In the genomic region with DNA sequence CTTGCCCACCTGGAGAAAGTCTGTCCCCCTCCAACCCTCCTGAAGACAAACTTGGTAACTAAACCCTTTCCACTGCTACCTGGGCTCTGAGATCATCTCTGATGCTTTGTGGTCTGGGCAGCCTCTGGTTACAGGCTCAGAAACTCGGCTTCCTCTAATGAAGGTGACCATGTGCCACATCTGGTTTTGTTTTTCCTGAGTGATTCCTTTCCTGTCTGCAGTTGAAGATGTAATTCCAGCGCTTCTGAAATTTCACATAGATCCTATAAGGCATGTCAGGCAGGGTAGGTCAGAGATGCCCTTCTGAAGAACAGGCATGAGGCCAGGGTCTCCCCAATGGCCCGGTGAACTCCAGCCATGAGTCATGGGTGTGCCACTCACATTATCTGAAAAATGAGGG, we compare ENCODE assay signal across 20 mouse cellular contexts. TPM values are rescaled to one million over a fixed set of nuclear protein-coding genes. Genes with fewer than 3 reads are reported as not detected.
DNase-seq lines count a peak whose midpoint lies in the region; ATAC-seq and TF ChIP-seq lines count a peak whose summit lies in the region.
"Had no signal": no experiment of that assay in that cellular context is flagged by ENCODE, and none has a peak within 500 bp of the region (broad histone marks: within the 10 kb centered on the region; RNA-seq: fewer than 3 reads in every experiment).

No protein-coding gene starts in this region.

- TF ChIP-seq EP300 in CH12.LX (IDR thresholded peaks at IDR 0.05; ENCODE audit: low read length): no peak

- in situ Hi-C loops in CH12.LX (cut with MboI; ENCODE audit: low pct_ligation_motif_present, low pct_unique_long_range_greater_than_20kb, low sequenced_read_pairs): no loop called here

- H3K27ac ChIP-seq in forebrain, embryonic 10.5 days: peak overlapping the region; percentile 16; the same call in 1 of the 2 replicates
- no peak overlapping the region for H3K27ac ChIP-seq in forebrain, postnatal 0 days (ENCODE audit: low read depth, low read length)
- H3K27ac ChIP-seq in CH12.LX (ENCODE audit: insufficient read depth, low read depth): no peak overlapping the region
- H3K27ac ChIP-seq: embryonic facial prominence, embryonic 12.5 days; forebrain, embryonic 13.5 days; heart, embryonic 13.5 days; hindbrain, embryonic 15.5 days had no signal

- H3K4me3 ChIP-seq in forebrain, embryonic 10.5 days: no peak overlapping the region
- no peak overlapping the region for H3K4me3 ChIP-seq in forebrain, postnatal 0 days (ENCODE audit: low read depth, low read length)
- H3K4me3 ChIP-seq in CH12.LX (replicated peaks in 1 of 3; ENCODE audit: low read depth in 2 of 3, low read length in 2 of 3, poor library complexity in 1 of 3): no peak overlapping the region
- H3K4me3 ChIP-seq: embryonic facial prominence, embryonic 12.5 days; forebrain, embryonic 13.5 days; heart, embryonic 13.5 days; hindbrain, embryonic 15.5 days had no signal

- H3K9ac ChIP-seq in forebrain, postnatal 0 days: no peak overlapping the region
- H3K9ac ChIP-seq in CH12.LX (ENCODE audit: insufficient read depth, low read depth): no peak overlapping the region
- H3K9ac ChIP-seq: embryonic facial prominence, embryonic 12.5 days; forebrain, embryonic 13.5 days; heart, embryonic 13.5 days; hindbrain, embryonic 15.5 days had no signal

- no peak overlapping the region for H3K4me2 ChIP-seq in forebrain, postnatal 0 days (ENCODE audit: low read depth)
- H3K4me2 ChIP-seq in CH12.LX (ENCODE audit: insufficient read depth, low read depth, poor library complexity, severe bottlenecking): no peak overlapping the region
- H3K4me2 ChIP-seq: embryonic facial prominence, embryonic 12.5 days; forebrain, embryonic 13.5 days; heart, embryonic 13.5 days; hindbrain, embryonic 15.5 days had no signal

- TF ChIP-seq RAD21 in CH12.LX (IDR thresholded peaks at IDR 0.05; ENCODE audit: low read depth, low read length): no peak

- peaks cover 13% of the 10 kb centered on the region for H3K36me3 ChIP-seq in forebrain, embryonic 10.5 days (replicated peaks)
- H3K36me3 ChIP-seq in forebrain, postnatal 0 days (ENCODE audit: insufficient read depth): no peaks in the 10 kb centered on the region
- H3K36me3 ChIP-seq in CH12.LX (replicated peaks in 1 of 2; ENCODE audit: control insufficient read depth in 1 of 2, insufficient read depth in 1 of 2, low read length in 1 of 2): peaks cover 5 to 16% of the 10 kb centered on the region in 2 experiments
- H3K36me3 ChIP-seq: embryonic facial prominence, embryonic 12.5 days had no signal

- dilution Hi-C loops in CH12.LX (cut with MboI; ENCODE audit: extremely low pct_ligation_motif_present, extremely low pct_unique_long_range_greater_than_20kb, low sequenced_read_pairs): no loop called here

- H3K79me2 ChIP-seq in CH12.LX (replicated peaks; ENCODE audit: control insufficient read depth, extremely low read depth, insufficient read depth, poor library complexity, severe bottlenecking): no peaks in the 10 kb centered on the region

- no peaks in the 10 kb centered on the region for H3K9me3 ChIP-seq in forebrain, embryonic 10.5 days
- H3K9me3 ChIP-seq in forebrain, postnatal 0 days (ENCODE audit: low read length): no peaks in the 10 kb centered on the region
- no peaks in the 10 kb centered on the region for H3K9me3 ChIP-seq in CH12.LX (replicated peaks; ENCODE audit: low read length)
- H3K9me3 ChIP-seq: embryonic facial prominence, embryonic 12.5 days; forebrain, embryonic 13.5 days; heart, embryonic 13.5 days; hindbrain, embryonic 15.5 days had no signal

- ATAC-seq in forebrain, postnatal 0 days: no peak
- ATAC-seq: CD4-positive, CD25-positive, alpha-beta regulatory T cell, adult 4 months; forebrain, embryonic 13.5 days had no signal

- WGBS in forebrain, embryonic 10.5 days: 69% methylated on average over 3 of the region's 3 CpGs
- 82% methylated on average over 3 of the region's 3 CpGs for WGBS in forebrain, postnatal 0 days

- H3K4me1 ChIP-seq in forebrain, embryonic 10.5 days: peaks cover 5% of the 10 kb centered on the region; the same call in 1 of the 2 replicates
- no peaks in the 10 kb centered on the region for H3K4me1 ChIP-seq in forebrain, postnatal 0 days (ENCODE audit: insufficient read depth)
- H3K4me1 ChIP-seq in CH12.LX (ENCODE audit: control insufficient read depth in 1 of 2, insufficient read depth in 2 of 2): peaks cover 27 to 40% of the 10 kb centered on the region in 2 experiments
- H3K4me1 ChIP-seq: forebrain, embryonic 13.5 days; heart, embryonic 13.5 days; hindbrain, embryonic 15.5 days had no signal

- H3K27me3 ChIP-seq in forebrain, embryonic 10.5 days (ENCODE audit: poor library complexity, severe bottlenecking): no peaks in the 10 kb centered on the region
- no peaks in the 10 kb centered on the region for H3K27me3 ChIP-seq in forebrain, postnatal 0 days (ENCODE audit: insufficient read depth, low read length)
- no peaks in the 10 kb centered on the region for H3K27me3 ChIP-seq in CH12.LX (replicated peaks)
- H3K27me3 ChIP-seq: embryonic facial prominence, embryonic 12.5 days; forebrain, embryonic 13.5 days; hindbrain, embryonic 15.5 days had no signal

- no peak for TF ChIP-seq CTCF in forebrain, postnatal 0 days (IDR thresholded peaks at IDR 0.05; ENCODE audit: low read depth)
- TF ChIP-seq CTCF in CH12.LX (conservative IDR thresholded peaks at IDR 0.05 in 1 of 2, IDR thresholded peaks at IDR 0.05 in 1 of 2; ENCODE audit: low read depth in 2 of 2, low read length in 2 of 2): no peak

- no peak for TF ChIP-seq POLR2A in CH12.LX (IDR thresholded peaks at IDR 0.05; ENCODE audit: low read depth, low read length)

- no peak for DNase-seq in forebrain, embryonic 10.5 days (ENCODE audit: extremely low spot score, low spot score)
- DNase-seq in forebrain, postnatal 0 days: no peak
- DNase-seq in 3T3-L1 (ENCODE audit: low read depth, low spot score) (peak; percentile 62), CH12.LX (ENCODE audit: extremely low read depth) (no peak)
- DNase-seq in forelimb bud, embryonic 11.5 days (ENCODE audit: low read depth, low spot score): peak; percentile 38
- no peak for DNase-seq in kidney, postnatal 10 days
- DNase-seq in cerebellum, adult 8-10 months: no peak
- DNase-seq in thymus, postnatal 10 days (ENCODE audit: low spot score in 2 of 2): no peak
- DNase-seq: adrenal gland, postnatal 10 days; cerebellum, adult 11-12 months; cerebellum, adult 9-11 months; gastrocnemius, postnatal 10 days; heart, adult 18-20 months; heart, postnatal 36 days; kidney, adult 8-10 months had no signal

TF ChIP-seq in CH12.LX, 34 proteins besides CTCF, POLR2A, EP300 and RAD21:
- peak; percentile 20; the same call in 1 of the 2 replicates for TF ChIP-seq MXI1 (IDR thresholded peaks at IDR 0.05; ENCODE audit: low read depth, low read length)
- TF ChIP-seq HCFC1 (IDR thresholded peaks at IDR 0.05; ENCODE audit: low read depth, low read length): no peak

RNA-seq across cellular contexts. Expression of gene Insig1, which starts 11.6 kb away (rescaled TPM):
- 94.2 and 104 TPM in 2 replicates for polyA plus RNA-seq in forebrain, embryonic 10.5 days (2016; fragmentation: Nextera tagmentation; extraction: Ambion mirVana)
- total RNA-seq in forebrain, postnatal 0 days (2014; rRNA removed): 127 and 140 TPM in 2 replicates
- 100 and 101 TPM in 2 replicates for polyA plus RNA-seq in forebrain, postnatal 0 days (2015; fragmentation: Nextera tagmentation; extraction: Ambion mirVana)
- total RNA-seq in CH12.LX (2012; rRNA removed) (79.4 and 86.8 TPM in 2 replicates), CH12.LX (2014; rRNA removed) (162 and 217 TPM in 2 replicates)
- 92.3 and 96.9 TPM in 2 replicates for polyA plus RNA-seq in CH12.LX (2012; ENCODE audit: insufficient read length, low read depth)

Comparison
In these comparisons a context has a peak if more than half of its experiments do, and no peak if none do; other contexts are left out.
1. DNase-seq: peak in 3T3-L1 (single experiment) and forelimb bud, embryonic 11.5 days (single experiment); none in forebrain, embryonic 10.5 days (single experiment), forebrain, postnatal 0 days (single experiment), CH12.LX (single experiment), kidney, postnatal 10 days (single experiment), cerebellum, adult 8-10 months (single experiment) and thymus, postnatal 10 days (0 of 2).